Mouse (Mus musculus) myocyte (in vitro differentiated cells): ENCODE results near the gene Vmn2r19. TPM values are rescaled to one million over a fixed set of nuclear protein-coding genes. Genes with fewer than 3 reads are reported as not detected.

Experiments
- H3K27me3 ChIP-seq: one replicate; pipeline ENCODE4 v1.6.1; 2011; ENCODE audit not compliant: control insufficient read depth, insufficient read depth, insufficient read length
- H3K36me3 ChIP-seq: one replicate; pipeline ENCODE4 v1.6.1; 2011; ENCODE audit not compliant: control insufficient read depth, insufficient read depth
- H3K4me2 ChIP-seq: one replicate; pipeline ENCODE4 v1.6.1; 2011; ENCODE audit warnings: low read depth, control low read depth
- H3K4me3 ChIP-seq: one replicate; pipeline ENCODE4 v1.5.1; 2011; ENCODE audit warnings: mild to moderate bottlenecking, control low read depth, moderate library complexity
- H3K79me2 ChIP-seq: one replicate; pipeline ENCODE4 v1.6.1; 2011; ENCODE audit not compliant: control insufficient read depth, insufficient read depth
- H3ac ChIP-seq: one replicate; pipeline ENCODE4 v1.6.1; 2011; ENCODE audit not compliant: control insufficient read depth, insufficient read length
- CEBPB ChIP-seq: IDR thresholded peaks from 2 replicates; pipeline ENCODE4 v1.6.1; 2011; ENCODE audit warnings: mild to moderate bottlenecking, moderate library complexity; ENCODE audit not compliant: poor library complexity, insufficient read depth, severe bottlenecking
- E2F4 ChIP-seq: IDR thresholded peaks from one replicate; pipeline ENCODE4 v1.6.1; 2011; ENCODE audit warnings: mild to moderate bottlenecking, control low read depth, moderate library complexity; ENCODE audit not compliant: insufficient read depth
- MAX ChIP-seq: IDR thresholded peaks from one replicate; pipeline ENCODE4 v1.6.1; 2011; ENCODE audit warnings: low read depth, mild to moderate bottlenecking, control low read depth
- MYOD1 ChIP-seq, 3 experiments: IDR thresholded peaks; one replicate each; pipeline ENCODE4 v1.6.1; 2011; ENCODE audit warnings: control low read depth in 2 of 3, low read depth in 2 of 3, mild to moderate bottlenecking in 2 of 3, moderate library complexity in 1 of 3; ENCODE audit not compliant: insufficient read length in 2 of 3, control insufficient read depth in 1 of 3
- MYOG ChIP-seq, 3 experiments: IDR thresholded peaks; one replicate each; pipeline ENCODE4 v1.6.1; 2011; ENCODE audit warnings: control low read depth in 2 of 3, low read depth in 2 of 3, mild to moderate bottlenecking in 2 of 3; ENCODE audit not compliant: insufficient read length in 2 of 3, control insufficient read depth in 1 of 3, insufficient read depth in 1 of 3
- POLR2A ChIP-seq: IDR thresholded peaks from one replicate; pipeline ENCODE4 v1.6.1; 2011; ENCODE audit warnings: low read depth, mild to moderate bottlenecking, control low read depth, moderate library complexity; ENCODE audit not compliant: insufficient read length
- POLR2AphosphoS2 ChIP-seq: IDR thresholded peaks from one replicate; pipeline ENCODE4 v1.6.1; 2011; ENCODE audit warnings: low read depth, control low read depth; ENCODE audit not compliant: insufficient read length
- REST ChIP-seq: IDR thresholded peaks from one replicate; pipeline ENCODE4 v1.6.1; 2011; ENCODE audit warnings: mild to moderate bottlenecking, control low read depth, moderate library complexity; ENCODE audit not compliant: insufficient read depth, insufficient read length
- SRF ChIP-seq: IDR thresholded peaks from one replicate; pipeline ENCODE4 v1.6.1; 2011; ENCODE audit warnings: low read depth; ENCODE audit not compliant: control insufficient read depth, insufficient read length
- TCF12 ChIP-seq: IDR thresholded peaks from one replicate; pipeline ENCODE4 v1.6.1; 2011; ENCODE audit warnings: mild to moderate bottlenecking, control low read depth; ENCODE audit not compliant: poor library complexity, insufficient read depth, severe bottlenecking
- TCF3 ChIP-seq: IDR thresholded peaks from one replicate; pipeline ENCODE4 v1.6.1; 2011; ENCODE audit warnings: low read depth, control low read depth; ENCODE audit not compliant: insufficient read length
- USF1 ChIP-seq: IDR thresholded peaks from one replicate; pipeline ENCODE4 v1.6.1; 2011; ENCODE audit warnings: low read depth, mild to moderate bottlenecking, control low read depth, moderate library complexity
- polyA plus RNA-seq: library from polyadenylated mRNA; unstranded; fragments of >200 nt; fragmentation: generic; extraction: Trizol; gene quantifications from one replicate; pipeline ENCODE4 v1.2.1, GENCODE M21; 2012; ENCODE audit warnings: missing spikeins

Gene Vmn2r19
- polyA plus RNA-seq, 1 experiment: not detected

GRCm38 (mm10) chr6:123340093-123340492, 32.0 kb downstream of the Vmn2r19 start:
- H3ac ChIP-seq: no peak overlapping the region
- no peak overlapping the region for H3K4me3 ChIP-seq
- no peaks in the 10 kb centered on the region for H3K27me3 ChIP-seq
- H3K36me3 ChIP-seq: no peaks in the 10 kb centered on the region
- no peak overlapping the region for H3K4me2 ChIP-seq
- H3K79me2 ChIP-seq: no peaks in the 10 kb centered on the region
- TF ChIP-seq MYOG (IDR thresholded peaks at IDR 0.05; ENCODE audit: control insufficient read depth in 1 of 3, insufficient read depth in 1 of 3, insufficient read length in 2 of 3, low read depth in 2 of 3) (no peak), MAX (no peak), POLR2A (no peak), E2F4 (no peak), CEBPB (no peak), TCF12 (no peak), TCF3 (no peak), SRF (no peak), POLR2AphosphoS2 (no peak), MYOD1 (IDR thresholded peaks at IDR 0.05; ENCODE audit: control insufficient read depth in 1 of 3, insufficient read length in 2 of 3, low read depth in 2 of 3) (no peak), USF1 (no peak), REST (no peak)

GRCm38 (mm10) chr6:123346141-123346540, 38.0 kb downstream of the Vmn2r19 start:
- no peaks in the 10 kb centered on the region for H3K36me3 ChIP-seq
- H3K4me3 ChIP-seq: no peak overlapping the region
- no peaks in the 10 kb centered on the region for H3K27me3 ChIP-seq
- no peak overlapping the region for H3ac ChIP-seq
- no peak overlapping the region for H3K4me2 ChIP-seq
- no peak for TF ChIP-seq POLR2A
- no peak for TF ChIP-seq MYOG (IDR thresholded peaks at IDR 0.05; ENCODE audit: control insufficient read depth in 1 of 3, insufficient read depth in 1 of 3, insufficient read length in 2 of 3, low read depth in 2 of 3)
- no peak for TF ChIP-seq TCF3
- TF ChIP-seq POLR2AphosphoS2: no peak
- no peak for TF ChIP-seq REST
- no peak for TF ChIP-seq SRF
- no peak for TF ChIP-seq TCF12
- TF ChIP-seq USF1: no peak
- no peak for TF ChIP-seq E2F4
- no peak for TF ChIP-seq MYOD1 (IDR thresholded peaks at IDR 0.05; ENCODE audit: control insufficient read depth in 1 of 3, insufficient read length in 2 of 3, low read depth in 2 of 3)
- TF ChIP-seq CEBPB: no peak
- TF ChIP-seq MAX: no peak
- no peaks in the 10 kb centered on the region for H3K79me2 ChIP-seq

Other genes with a start within 250 kb of the Vmn2r19 start
- gene Clec4a2, start 201.9 kb upstream of the Vmn2r19 start, polyA plus RNA-seq: not detected
- gene Clec4b2, start 135.4 kb upstream of the Vmn2r19 start, polyA plus RNA-seq: not detected
- not detected for gene Clec4n, start 78.5 kb upstream of the Vmn2r19 start, polyA plus RNA-seq
- not detected for gene Clec4d, start 46.2 kb upstream of the Vmn2r19 start, polyA plus RNA-seq
- gene Clec4e, start 18.5 kb upstream of the Vmn2r19 start, polyA plus RNA-seq: not detected
- not detected for gene Vmn2r20, start 109.8 kb downstream of the Vmn2r19 start, polyA plus RNA-seq
- gene Vmn2r21, start 225.1 kb downstream of the Vmn2r19 start, polyA plus RNA-seq: not detected